32 mouse cellular contexts compared by ENCODE assay signal in the genomic region with DNA sequence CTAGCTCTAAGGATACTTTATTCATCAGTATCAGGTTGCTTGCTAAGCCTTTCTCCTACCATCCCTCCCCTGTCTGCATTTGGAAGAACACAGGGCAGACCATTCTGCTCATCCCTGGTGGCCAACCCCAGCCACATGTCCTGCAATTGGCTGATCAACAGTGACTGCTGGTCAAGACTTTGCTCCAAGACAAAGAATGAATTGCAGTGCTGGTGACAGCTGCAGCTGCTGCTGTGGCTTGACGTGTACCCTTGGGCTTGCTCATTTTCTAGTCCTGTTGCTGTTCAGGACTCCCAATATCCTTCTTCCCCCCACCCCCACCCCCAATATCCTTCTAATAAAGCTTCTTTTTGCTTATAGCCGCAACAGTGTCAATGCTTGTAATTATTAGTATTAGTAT.
"Had no signal": no experiment of that assay in that cellular context is flagged by ENCODE, and none has a peak within 500 bp of the region (broad histone marks: within the 10 kb centered on the region; RNA-seq: fewer than 3 reads in every experiment).

No protein-coding gene starts in this region.

- DNase-seq: left cerebral cortex, postnatal 4 days; liver; liver, embryonic 13.5 days; liver, postnatal 0 days; lung, adult 18-20 months; lung, adult 2 months; lung, embryonic 14.5 days; lung, postnatal 10 days; lung, postnatal 14 days; lung, postnatal 36 days; lung, postnatal 4 days; midbrain, embryonic 14.5 days had no signal

- H3K27me3 ChIP-seq: limb, embryonic 12.5 days; limb, embryonic 13.5 days; limb, embryonic 15.5 days; liver, embryonic 12.5 days; liver, embryonic 13.5 days; liver, embryonic 15.5 days; lung, embryonic 15.5 days; megakaryocyte, embryonic 14.5 days; midbrain, embryonic 12.5 days; midbrain, embryonic 13.5 days; midbrain, embryonic 15.5 days; neural tube, embryonic 12.5 days; neural tube, embryonic 13.5 days had no signal

- H3K4me2 ChIP-seq: limb, embryonic 12.5 days; limb, embryonic 13.5 days; limb, embryonic 15.5 days; liver, embryonic 11.5 days; liver, embryonic 12.5 days; liver, embryonic 13.5 days; liver, embryonic 15.5 days; lung, embryonic 14.5 days; lung, embryonic 15.5 days; midbrain, embryonic 11.5 days; midbrain, embryonic 12.5 days; midbrain, embryonic 13.5 days; midbrain, embryonic 15.5 days; neural tube, embryonic 12.5 days; neural tube, embryonic 13.5 days had no signal

- H3K9me3 ChIP-seq: limb, embryonic 10.5 days; limb, embryonic 12.5 days; limb, embryonic 13.5 days; limb, embryonic 15.5 days; liver, embryonic 12.5 days; liver, embryonic 13.5 days; liver, embryonic 15.5 days; lung, embryonic 15.5 days; megakaryocyte, embryonic 14.5 days; midbrain, embryonic 10.5 days; midbrain, embryonic 12.5 days; midbrain, embryonic 13.5 days; midbrain, embryonic 15.5 days; neural tube, embryonic 12.5 days; neural tube, embryonic 13.5 days had no signal

- ATAC-seq: liver, embryonic 12.5 days; liver, postnatal 0 days; lung, postnatal 0 days; midbrain, embryonic 13.5 days; midbrain, embryonic 15.5 days; midbrain, embryonic 16.5 days had no signal

- H3K4me3 ChIP-seq: limb, embryonic 10.5 days; limb, embryonic 12.5 days; limb, embryonic 13.5 days; limb, embryonic 15.5 days; liver, embryonic 12.5 days; liver, embryonic 13.5 days; liver, embryonic 15.5 days; lung, embryonic 15.5 days; megakaryocyte, embryonic 14.5 days; midbrain, embryonic 10.5 days; midbrain, embryonic 12.5 days; midbrain, embryonic 13.5 days; midbrain, embryonic 15.5 days; neural tube, embryonic 12.5 days; neural tube, embryonic 13.5 days had no signal

- H3K36me3 ChIP-seq: limb, embryonic 10.5 days; limb, embryonic 12.5 days; limb, embryonic 13.5 days; limb, embryonic 15.5 days; liver, embryonic 12.5 days; liver, embryonic 13.5 days; liver, embryonic 15.5 days; lung, embryonic 15.5 days; midbrain, embryonic 10.5 days; midbrain, embryonic 12.5 days; midbrain, embryonic 13.5 days; midbrain, embryonic 15.5 days; neural tube, embryonic 12.5 days; neural tube, embryonic 13.5 days had no signal

- H3K27ac ChIP-seq: limb, embryonic 10.5 days; limb, embryonic 12.5 days; limb, embryonic 13.5 days; limb, embryonic 15.5 days; liver, embryonic 12.5 days; liver, embryonic 13.5 days; liver, embryonic 14.5 days; liver, embryonic 15.5 days; lung, embryonic 15.5 days; macrophage; midbrain, embryonic 10.5 days; midbrain, embryonic 12.5 days; midbrain, embryonic 13.5 days; midbrain, embryonic 15.5 days; neural tube, embryonic 12.5 days; neural tube, embryonic 13.5 days had no signal

- H3K9ac ChIP-seq: limb, embryonic 12.5 days; limb, embryonic 13.5 days; limb, embryonic 15.5 days; liver, embryonic 12.5 days; liver, embryonic 13.5 days; liver, embryonic 14.5 days; liver, embryonic 15.5 days; liver, postnatal 0 days; lung, embryonic 14.5 days; lung, embryonic 15.5 days; midbrain, embryonic 12.5 days; midbrain, embryonic 13.5 days; midbrain, embryonic 15.5 days; neural tube, embryonic 12.5 days; neural tube, embryonic 13.5 days had no signal

- H3K4me1 ChIP-seq: limb, embryonic 12.5 days; limb, embryonic 15.5 days had no signal
